Mouse (Mus musculus): ENCODE data around the gene Spire2.

The Spire2 gene

GRCm38 (mm10) chr8:123415967-123416943, 83.7 kb downstream of the Spire2 start:
- in situ Hi-C loops (cut with MseI, MboI): no loop called here

GRCm38 (mm10) chr8:123416944-123417555, 84.5 kb downstream of the Spire2 start:
- in situ Hi-C loops (cut with MseI, MboI): no loop called here
